Mouse (Mus musculus): Measurements from ENCODE around the gene Slc6a16. TPM values are rescaled to one million over a fixed set of nuclear protein-coding genes. Genes with fewer than 3 reads are reported as not detected.

Gene Slc6a16
- polyA plus RNA-seq, 1 experiment from 2014 or later, result 0.24 TPM

- H3K9ac ChIP-seq (ENCODE audit: low read length), result no peak overlapping the region
- H3K27me3 ChIP-seq (replicated peaks; ENCODE audit: control insufficient read depth, insufficient read depth, low read length), result no peaks in the 10 kb centered on the region
- 42% methylated on average over 11 of the region's 11 CpGs for WGBS
- H3K4me3 ChIP-seq (ENCODE audit: low read depth, low read length), result no peak overlapping the region
- no peak overlapping the region for H3K4me2 ChIP-seq (ENCODE audit: low read length)
- no peaks in the 10 kb centered on the region for H3K36me3 ChIP-seq (ENCODE audit: control insufficient read depth, insufficient read depth, low read length)
- peaks cover 6% of the 10 kb centered on the region for H3K4me1 ChIP-seq (replicated peaks; ENCODE audit: control insufficient read depth, insufficient read depth, low read length)
- no peaks in the 10 kb centered on the region for H3K9me3 ChIP-seq (ENCODE audit: control insufficient read depth, low read length)
- H3K27ac ChIP-seq (ENCODE audit: low read depth), result no peak overlapping the region; the same call in 1 of the 2 replicates
- DNase-seq (ENCODE audit: low spot score), result no peak
- no peak for ATAC-seq (replicated peaks; ENCODE audit: low FRiP score, low TSS enrichment, low read depth)
Measured at GRCm38 (mm10) chr7:45257063-45257840, 16.4 kb downstream of the Slc6a16 start.

- H3K36me3 ChIP-seq (ENCODE audit: control insufficient read depth, insufficient read depth, low read length), result no peaks in the 10 kb centered on the region
- no peak overlapping the region for H3K4me2 ChIP-seq (ENCODE audit: low read length)
- 82% methylated on average over 8 of the region's 8 CpGs for WGBS
- H3K27ac ChIP-seq (ENCODE audit: low read depth), result no peak overlapping the region
- no peak for DNase-seq (ENCODE audit: low spot score)
- H3K9ac ChIP-seq (ENCODE audit: low read length), result no peak overlapping the region
- no peaks in the 10 kb centered on the region for H3K9me3 ChIP-seq (ENCODE audit: control insufficient read depth, low read length)
- ATAC-seq (replicated peaks; ENCODE audit: low FRiP score, low TSS enrichment, low read depth), result no peak
- H3K4me3 ChIP-seq (ENCODE audit: low read depth, low read length), result no peak overlapping the region
- peaks cover 9% of the 10 kb centered on the region for H3K4me1 ChIP-seq (replicated peaks; ENCODE audit: control insufficient read depth, insufficient read depth, low read length)
- no peaks in the 10 kb centered on the region for H3K27me3 ChIP-seq (replicated peaks; ENCODE audit: control insufficient read depth, insufficient read depth, low read length)
Measured at GRCm38 (mm10) chr7:45259281-45259680, 18.4 kb downstream of the Slc6a16 start.

- no peak overlapping the region for H3K4me3 ChIP-seq (ENCODE audit: low read depth, low read length)
- peaks cover 9% of the 10 kb centered on the region for H3K4me1 ChIP-seq (replicated peaks; ENCODE audit: control insufficient read depth, insufficient read depth, low read length)
- DNase-seq (ENCODE audit: low spot score), result no peak
- H3K36me3 ChIP-seq (ENCODE audit: control insufficient read depth, insufficient read depth, low read length), result no peaks in the 10 kb centered on the region
- no peak overlapping the region for H3K4me2 ChIP-seq (ENCODE audit: low read length)
- no peak overlapping the region for H3K27ac ChIP-seq (ENCODE audit: low read depth)
- H3K27me3 ChIP-seq (replicated peaks; ENCODE audit: control insufficient read depth, insufficient read depth, low read length), result no peaks in the 10 kb centered on the region
- no peak for ATAC-seq (replicated peaks; ENCODE audit: low FRiP score, low TSS enrichment, low read depth)
- H3K9me3 ChIP-seq (ENCODE audit: control insufficient read depth, low read length), result no peaks in the 10 kb centered on the region
- WGBS, result 42% methylated on average over 7 of the region's 7 CpGs
- no peak overlapping the region for H3K9ac ChIP-seq (ENCODE audit: low read length)
Measured at GRCm38 (mm10) chr7:45262266-45262665, 21.4 kb downstream of the Slc6a16 start.

GRCm38 (mm10) chr7:45263006-45263607, 22.2 kb downstream of the Slc6a16 start:
- H3K27ac ChIP-seq (ENCODE audit: low read depth), result no peak overlapping the region
- no peak overlapping the region for H3K9ac ChIP-seq (ENCODE audit: low read length)
- H3K4me2 ChIP-seq (ENCODE audit: low read length), result no peak overlapping the region
- H3K4me3 ChIP-seq (ENCODE audit: low read depth, low read length), result no peak overlapping the region
- no peaks in the 10 kb centered on the region for H3K27me3 ChIP-seq (replicated peaks; ENCODE audit: control insufficient read depth, insufficient read depth, low read length)
- DNase-seq (ENCODE audit: low spot score) (no peak), ATAC-seq (replicated peaks; ENCODE audit: low FRiP score, low TSS enrichment, low read depth) (no peak)
- H3K4me1 ChIP-seq (replicated peaks; ENCODE audit: control insufficient read depth, insufficient read depth, low read length), result peaks cover 9% of the 10 kb centered on the region
- WGBS, result 65% methylated on average over 7 of the region's 7 CpGs
- no peaks in the 10 kb centered on the region for H3K36me3 ChIP-seq (ENCODE audit: control insufficient read depth, insufficient read depth, low read length)
- H3K9me3 ChIP-seq (ENCODE audit: control insufficient read depth, low read length), result no peaks in the 10 kb centered on the region

- H3K9me3 ChIP-seq (ENCODE audit: control insufficient read depth, low read length), result no peaks in the 10 kb centered on the region
- no peak for ATAC-seq (replicated peaks; ENCODE audit: low FRiP score, low TSS enrichment, low read depth)
- WGBS, result 70% methylated on average over 3 of the region's 3 CpGs
Measured at GRCm38 (mm10) chr7:45264348-45264747, 23.5 kb downstream of the Slc6a16 start.

GRCm38 (mm10) chr7:45265518-45265917, 24.6 kb downstream of the Slc6a16 start:
- Histone ChIP-seq H3K36me3 (ENCODE audit: control insufficient read depth, insufficient read depth, low read length) (no peaks in the 10 kb centered on the region), H3K27me3 (replicated peaks; ENCODE audit: control insufficient read depth, insufficient read depth, low read length) (no peaks in the 10 kb centered on the region), H3K27ac (ENCODE audit: low read depth) (no peak overlapping the region), H3K9ac (ENCODE audit: low read length) (no peak overlapping the region), H3K4me2 (ENCODE audit: low read length) (no peak overlapping the region), H3K4me3 (ENCODE audit: low read depth, low read length) (no peak overlapping the region), H3K9me3 (ENCODE audit: control insufficient read depth, low read length) (no peaks in the 10 kb centered on the region), H3K4me1 (replicated peaks; ENCODE audit: control insufficient read depth, insufficient read depth, low read length) (peaks cover 9% of the 10 kb centered on the region)
- no peak for ATAC-seq (replicated peaks; ENCODE audit: low FRiP score, low TSS enrichment, low read depth)
- WGBS, result 66% methylated on average over 1 of the region's 1 CpGs
- DNase-seq (ENCODE audit: low spot score), result no peak

More at GRCm38 (mm10) chr7:45264348-45264747, 23.5 kb downstream of the Slc6a16 start:
- Histone ChIP-seq H3K4me2 (ENCODE audit: low read length) (no peak overlapping the region), H3K4me3 (ENCODE audit: low read depth, low read length) (no peak overlapping the region), H3K27me3 (replicated peaks; ENCODE audit: control insufficient read depth, insufficient read depth, low read length) (no peaks in the 10 kb centered on the region), H3K9ac (ENCODE audit: low read length) (no peak overlapping the region), H3K36me3 (ENCODE audit: control insufficient read depth, insufficient read depth, low read length) (no peaks in the 10 kb centered on the region), H3K27ac (ENCODE audit: low read depth) (no peak overlapping the region), H3K4me1 (replicated peaks; ENCODE audit: control insufficient read depth, insufficient read depth, low read length) (peaks cover 9% of the 10 kb centered on the region)
- DNase-seq (ENCODE audit: low spot score), result no peak

- H3K27me3 ChIP-seq (replicated peaks; ENCODE audit: control insufficient read depth, insufficient read depth, low read length), result no peaks in the 10 kb centered on the region; the same call in 1 of the 2 replicates
- no peak overlapping the region for H3K4me3 ChIP-seq (ENCODE audit: low read depth, low read length)
- no peak overlapping the region for H3K9ac ChIP-seq (ENCODE audit: low read length)
- H3K27ac ChIP-seq (ENCODE audit: low read depth), result no peak overlapping the region
- H3K4me2 ChIP-seq (ENCODE audit: low read length), result no peak overlapping the region
- 0 out of 2 replicates have a peak, but pooled peaks cover 3% of the 10 kb centered on the region for H3K9me3 ChIP-seq (ENCODE audit: control insufficient read depth, low read length)
- no peaks in the 10 kb centered on the region for H3K36me3 ChIP-seq (ENCODE audit: control insufficient read depth, insufficient read depth, low read length)
- ATAC-seq (replicated peaks; ENCODE audit: low FRiP score, low TSS enrichment, low read depth), result peak; percentile 46
- peak; percentile 62 for DNase-seq (ENCODE audit: low spot score)
- 43% methylated on average over 10 of the region's 10 CpGs for WGBS
- H3K4me1 ChIP-seq (replicated peaks; ENCODE audit: control insufficient read depth, insufficient read depth, low read length), result no peaks in the 10 kb centered on the region
Measured at GRCm38 (mm10) chr7:45272786-45273412, 32.0 kb downstream of the Slc6a16 start.

- H3K36me3 ChIP-seq (ENCODE audit: control insufficient read depth, insufficient read depth, low read length), result no peaks in the 10 kb centered on the region
- no peak overlapping the region for H3K4me2 ChIP-seq (ENCODE audit: low read length)
- 90% methylated on average over 8 of the region's 8 CpGs for WGBS
- no peak overlapping the region for H3K27ac ChIP-seq (ENCODE audit: low read depth)
- no peak overlapping the region for H3K9ac ChIP-seq (ENCODE audit: low read length)
- H3K9me3 ChIP-seq (ENCODE audit: control insufficient read depth, low read length), result 0 out of 2 replicates have a peak, but pooled peaks cover 3% of the 10 kb centered on the region
- H3K4me1 ChIP-seq (replicated peaks; ENCODE audit: control insufficient read depth, insufficient read depth, low read length), result no peaks in the 10 kb centered on the region
- no peaks in the 10 kb centered on the region; the same call in 1 of the 2 replicates for H3K27me3 ChIP-seq (replicated peaks; ENCODE audit: control insufficient read depth, insufficient read depth, low read length)
- H3K4me3 ChIP-seq (ENCODE audit: low read depth, low read length), result no peak overlapping the region
- no peak for DNase-seq (ENCODE audit: low spot score)
- ATAC-seq (replicated peaks; ENCODE audit: low FRiP score, low TSS enrichment, low read depth), result no peak
Measured at GRCm38 (mm10) chr7:45273672-45274071, 32.8 kb downstream of the Slc6a16 start.
